Mouse (Mus musculus) left cerebral cortex, postnatal 4 days (tissue): ENCODE data around the gene St6galnac3. TPM values are rescaled to one million over a fixed set of nuclear protein-coding genes. Genes with fewer than 3 reads are reported as not detected.

Experiments used
- DNase-seq: peaks from one replicate; pipeline ENCODE4 v3.0.0-alpha.2; 2022
- intact Hi-C: fragments of 180-260 bp; cut with DNase I; formaldehyde crosslinking; loops from one replicate; pipeline ENCODE4 v1.15.1; 2025
- total RNA-seq, 2 experiments: library from RNA; stranded (reverse); gene quantifications; 2 replicates each; pipeline ENCODE4 v1.2.3; 2021

St6galnac3 gene
- total RNA-seq, 2 experiments from 2014 or later = 20.4 to 21.2 TPM

DNA sequence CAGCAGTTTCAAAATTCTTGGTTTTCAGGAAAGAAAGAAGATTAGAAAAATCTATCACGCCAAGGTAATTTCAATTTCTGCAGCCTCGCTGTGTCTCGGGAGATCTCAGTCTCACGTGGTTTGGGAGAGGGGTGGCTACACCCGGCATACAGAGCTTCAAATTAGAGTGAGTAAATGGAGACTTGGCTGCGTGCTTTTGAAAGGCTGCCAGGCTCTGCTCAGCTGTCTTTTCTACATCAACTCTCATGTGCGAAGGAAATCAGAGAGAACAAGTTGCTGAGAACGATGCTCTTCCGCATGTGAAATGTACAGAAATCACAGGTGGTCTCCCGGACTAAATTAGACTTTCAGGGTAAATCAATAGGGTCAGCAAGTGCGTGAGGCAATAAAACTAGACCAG lies 242.9 kb downstream of the St6galnac3 start:
- intact Hi-C loops = no loop called here
- DNase-seq = peak; percentile 69

GRCm38 (mm10) chr3:153481012-153481411 lies 244.0 kb downstream of the St6galnac3 start:
- DNase-seq = no peak
- intact Hi-C loops = no loop called here

DNA sequence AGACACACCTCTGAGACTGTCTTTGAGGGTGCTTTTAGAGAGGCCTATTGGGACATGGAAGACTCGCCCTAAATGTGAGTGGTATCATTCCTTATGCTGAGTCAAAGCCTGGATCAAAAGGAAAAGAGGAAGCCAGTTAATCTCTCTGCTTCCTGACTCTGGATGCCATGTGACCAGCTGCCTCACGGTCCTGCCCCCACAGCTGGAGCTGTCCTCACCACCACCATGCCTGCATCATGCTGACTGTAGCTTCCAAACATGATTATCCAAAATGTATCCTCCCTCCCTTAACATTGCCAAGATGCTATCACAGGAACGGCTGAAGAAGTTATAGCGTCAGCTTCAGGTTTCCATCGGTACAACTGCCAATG lies 244.4 kb downstream of the St6galnac3 start:
- no peak for DNase-seq
- intact Hi-C loops = no loop called here

GRCm38 (mm10) chr3:153480005-153480635 lies 244.9 kb downstream of the St6galnac3 start:
- intact Hi-C loops = no loop called here
- DNase-seq = no peak

- intact Hi-C loops = no loop called here
- DNase-seq = no peak
Observed at GRCm38 (mm10) chr3:153475919-153476318, 249.1 kb downstream of the St6galnac3 start.

GRCm38 (mm10) chr3:153475461-153475860 lies 249.5 kb downstream of the St6galnac3 start:
- intact Hi-C loops = no loop called here
- DNase-seq = no peak

GRCm38 (mm10) chr3:153472583-153473471 lies 252.1 kb downstream of the St6galnac3 start:
- intact Hi-C loops = no loop called here
- no peak for DNase-seq

GRCm38 (mm10) chr3:153463849-153464248 lies 261.1 kb downstream of the St6galnac3 start:
- intact Hi-C loops = no loop called here

DNA sequence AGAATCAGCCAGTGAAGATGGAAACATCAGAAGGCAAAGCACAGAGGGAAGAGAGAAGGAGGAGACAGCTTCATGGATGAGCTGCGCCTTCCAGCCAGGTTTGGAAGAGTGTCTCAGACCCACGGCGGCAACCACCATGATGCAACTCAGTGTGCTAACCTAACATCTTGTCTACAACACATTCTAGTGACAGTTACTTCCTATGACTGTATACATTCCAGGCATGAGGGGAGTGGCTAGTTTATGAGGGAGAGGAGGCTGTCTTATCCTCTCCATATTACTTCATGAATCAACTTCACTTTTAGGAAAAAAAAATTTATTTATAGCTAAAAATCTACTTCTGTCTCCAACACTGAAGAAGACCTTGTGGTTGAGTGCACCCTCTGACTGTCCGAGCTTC lies 264.8 kb downstream of the St6galnac3 start:
- intact Hi-C loops = no loop called here
- DNase-seq = no peak

More at GRCm38 (mm10) chr3:153463849-153464248, 261.1 kb downstream of the St6galnac3 start:
- no peak for DNase-seq

DNA sequence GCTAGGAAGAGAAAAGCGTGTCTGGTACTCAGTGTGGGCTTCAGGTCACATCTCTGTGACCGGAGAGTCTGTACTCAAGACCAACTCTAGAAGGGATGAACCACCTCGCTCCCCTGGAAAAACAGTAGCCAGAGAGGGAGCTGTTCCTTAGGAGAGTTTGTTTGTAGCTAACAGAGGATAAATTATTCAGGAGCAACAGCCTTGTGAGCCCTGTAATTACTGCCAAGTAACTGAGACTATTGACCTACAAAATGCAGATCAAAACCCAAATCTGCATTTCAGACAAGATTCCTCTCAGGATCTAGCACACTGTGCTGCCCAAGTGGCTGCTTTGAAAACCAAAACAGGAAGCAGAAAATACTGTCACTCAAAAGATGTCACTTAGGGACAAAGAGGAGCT lies 266.4 kb downstream of the St6galnac3 start:
- intact Hi-C loops = no loop called here
- DNase-seq = no peak

DNA sequence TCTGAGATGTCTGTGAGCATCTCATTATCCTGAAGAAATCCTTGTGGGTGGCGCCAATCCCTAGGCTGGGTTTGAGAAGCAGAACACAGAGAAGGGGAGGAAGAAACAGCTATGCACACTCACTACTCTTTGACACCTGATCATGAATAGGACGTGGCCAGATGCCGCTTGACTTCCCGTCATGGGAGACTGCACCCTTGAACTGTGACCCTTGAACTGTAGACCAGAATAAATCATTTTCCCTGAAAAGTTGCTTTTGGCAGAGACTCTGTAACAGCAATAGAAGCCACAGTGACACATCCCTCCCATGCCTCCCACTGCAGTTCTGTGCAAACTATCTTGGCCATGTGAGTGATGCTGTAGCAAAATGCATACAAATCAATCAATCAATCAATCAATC lies 267.3 kb downstream of the St6galnac3 start:
- no peak for DNase-seq
- intact Hi-C loops = no loop called here

DNA sequence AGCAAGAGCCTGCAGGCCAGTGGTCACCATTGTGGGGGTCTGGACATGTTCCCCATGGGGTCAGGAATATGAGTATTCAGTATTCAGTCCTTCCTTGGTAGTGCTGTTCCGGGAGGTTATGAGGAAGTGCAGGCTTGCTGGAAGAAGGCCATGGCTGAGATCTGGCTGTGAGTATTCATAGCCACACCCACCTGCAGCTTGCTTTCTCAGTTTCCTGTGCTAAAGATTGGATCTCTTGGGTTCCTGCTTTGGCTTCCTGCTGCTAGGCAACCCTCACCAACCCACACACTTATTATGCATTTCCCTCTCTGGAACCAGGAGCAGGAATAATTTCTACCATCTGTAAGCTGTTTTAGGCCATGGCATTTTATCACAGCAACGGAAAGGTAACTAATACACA lies 267.8 kb downstream of the St6galnac3 start:
- intact Hi-C loops = no loop called here
- DNase-seq = no peak

GRCm38 (mm10) chr3:153456227-153456626 lies 268.7 kb downstream of the St6galnac3 start:
- intact Hi-C loops = no loop called here
- DNase-seq = no peak

DNA sequence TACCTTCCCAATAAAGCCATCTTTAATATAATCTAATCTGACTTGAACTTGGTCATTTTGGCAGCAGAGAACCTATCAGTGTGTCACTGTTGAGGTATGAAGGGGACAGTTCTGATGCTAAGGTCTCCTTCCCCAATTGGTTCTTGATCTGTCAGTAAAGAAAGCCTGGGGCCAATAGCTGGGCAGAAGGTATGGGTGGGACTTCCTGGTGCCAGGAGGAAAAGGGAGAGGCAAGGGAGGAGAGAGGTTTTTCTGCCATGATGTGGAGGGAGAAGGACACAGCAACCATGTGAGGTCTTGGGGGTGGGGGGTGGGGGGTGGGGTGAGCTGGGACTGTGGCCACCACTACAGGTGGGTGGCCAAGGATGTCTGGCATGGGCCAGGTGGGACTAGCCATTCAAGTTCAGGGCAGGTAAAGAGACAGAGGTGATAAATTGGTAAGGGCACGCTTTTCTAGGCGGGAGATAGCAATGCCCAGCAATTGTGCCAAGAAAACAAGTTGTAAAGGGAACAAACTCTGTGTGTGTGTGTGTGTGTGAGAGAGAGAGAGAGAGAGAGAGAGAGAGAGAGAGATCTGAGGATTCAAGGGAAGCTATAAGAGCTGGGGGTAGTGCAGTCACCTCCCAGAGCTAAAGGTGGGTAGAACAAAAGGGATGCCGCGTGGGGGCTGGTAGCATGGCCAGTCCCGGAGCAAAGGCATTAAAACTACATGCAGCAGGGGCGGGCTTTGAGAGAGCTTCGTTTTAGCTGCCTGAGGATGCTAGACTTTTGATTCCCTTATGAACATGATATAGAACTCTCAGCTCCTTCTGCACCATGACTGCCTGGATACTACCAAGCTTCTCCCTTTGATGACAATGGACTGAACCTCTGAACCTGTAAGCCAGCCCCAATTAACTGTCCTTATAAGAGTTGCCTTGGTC lies 271.6 kb downstream of the St6galnac3 start:
- intact Hi-C loops = no loop called here
- DNase-seq = no peak

GRCm38 (mm10) chr3:153452299-153452996 lies 272.5 kb downstream of the St6galnac3 start:
- intact Hi-C loops = no loop called here
- no peak for DNase-seq

DNA sequence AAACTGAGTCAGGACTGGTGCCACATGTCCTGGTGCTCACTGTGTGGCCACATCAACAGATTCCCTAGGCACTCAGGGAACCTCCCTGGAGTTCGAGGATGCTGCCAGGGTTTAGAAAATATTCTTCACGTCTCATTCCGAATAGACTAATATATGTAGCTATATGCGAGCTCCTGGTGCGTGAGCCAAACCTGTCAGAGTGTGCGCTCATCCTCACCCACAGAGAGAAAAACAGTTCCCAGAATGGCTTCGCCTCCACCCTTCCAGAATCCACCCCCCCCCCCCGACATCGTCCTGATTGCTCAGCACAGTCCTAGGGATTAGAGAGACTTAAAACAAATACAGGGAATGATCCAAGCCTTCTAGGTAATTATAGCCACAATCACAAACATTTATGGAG lies 283.6 kb downstream of the St6galnac3 start:
- intact Hi-C loops = no loop called here
- no peak for DNase-seq

DNA sequence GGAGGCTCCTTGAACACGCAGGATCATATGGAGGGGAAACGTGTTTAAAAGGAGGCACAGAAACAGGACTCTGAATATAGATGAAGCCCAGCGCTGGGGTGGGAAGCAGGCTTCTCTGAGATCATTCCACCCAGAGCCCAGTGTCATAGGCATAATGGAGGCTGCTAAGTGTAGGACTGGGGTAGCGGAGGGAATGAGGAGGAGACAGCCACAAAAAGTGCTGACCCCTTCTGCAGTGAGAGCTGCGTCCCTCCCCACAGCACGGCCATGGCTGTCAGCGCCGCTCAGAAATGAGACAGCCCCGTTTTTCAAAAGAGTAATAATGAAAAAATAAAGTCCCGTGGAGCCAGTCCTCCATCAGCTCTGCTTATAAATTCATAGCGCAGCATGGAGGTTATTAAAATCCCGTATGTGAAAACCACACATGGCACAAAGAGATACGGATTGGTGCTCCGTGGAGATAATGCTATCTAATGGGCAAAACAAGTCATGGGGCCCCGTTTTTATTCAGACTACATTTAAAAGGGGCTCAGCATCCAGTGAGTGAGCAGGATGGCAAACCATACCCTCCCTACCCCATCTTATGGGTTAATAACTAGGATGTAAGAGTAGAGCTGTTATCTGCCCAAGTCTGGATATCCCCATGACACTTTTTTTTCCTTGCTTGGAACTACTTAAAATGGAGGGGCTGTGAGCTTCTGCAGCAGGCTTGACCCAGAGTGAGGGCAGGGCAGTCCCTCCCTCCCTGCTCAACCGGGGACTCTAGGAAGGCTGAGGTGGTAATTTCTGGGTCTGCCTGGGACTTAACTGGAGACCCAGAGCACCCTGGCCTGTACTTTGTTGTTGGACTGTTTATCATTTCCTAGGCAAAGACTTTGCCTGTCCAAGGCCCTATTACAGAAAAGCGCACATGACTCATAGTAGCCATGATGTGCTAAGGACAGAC lies 288.6 kb downstream of the St6galnac3 start:
- intact Hi-C loops = no loop called here
- no peak for DNase-seq

- intact Hi-C loops = no loop called here
- DNase-seq = no peak
Observed at GRCm38 (mm10) chr3:153433010-153433409, 292.0 kb downstream of the St6galnac3 start.

- intact Hi-C loops = no loop called here
- DNase-seq = peak; percentile 21
Observed at GRCm38 (mm10) chr3:153432053-153432816, 292.7 kb downstream of the St6galnac3 start.
